Mouse (Mus musculus) MEL (cell line): ENCODE results near the gene Sit1.

Experiments
- CHD1 ChIP-seq: IDR thresholded peaks from 2 replicates; pipeline ENCODE4 v1.6.1; 2012; ENCODE audit warnings: low read depth, mild to moderate bottlenecking, inconsistent platforms, low read length, improper control_type of control experiment
- CTCF ChIP-seq, 3 experiments: IDR thresholded peaks in 2 of 3; conservative IDR thresholded peaks in 1 of 3; 2 replicates each; pipeline ENCODE4 v1.5.1; 2011 to 2012; ENCODE audit warnings: low read length in 3 of 3, low read depth in 2 of 3, mild to moderate bottlenecking in 2 of 3, improper control_type of control experiment in 1 of 3, inconsistent platforms in 1 of 3, mixed read lengths in 1 of 3, moderate library complexity in 1 of 3; ENCODE audit not compliant: control insufficient read depth in 1 of 3, insufficient read depth in 1 of 3, poor library complexity in 1 of 3, severe bottlenecking in 1 of 3
- E2F4 ChIP-seq: IDR thresholded peaks from 2 replicates; pipeline ENCODE4 v1.6.1; 2011; ENCODE audit warnings: low read depth, low read length, improper control_type of control experiment, borderline replicate concordance
- ELF1 ChIP-seq: IDR thresholded peaks from 2 replicates; pipeline ENCODE4 v1.6.1; 2014; ENCODE audit warnings: low read depth, mild to moderate bottlenecking, inconsistent platforms, low read length, improper control_type of control experiment, moderate library complexity
- EP300 ChIP-seq, 2 experiments: IDR thresholded peaks; 2 replicates each; pipeline ENCODE4 v1.6.1; 2011; ENCODE audit warnings: improper control_type of control experiment in 2 of 2, low read length in 2 of 2, low read depth in 1 of 2, mild to moderate bottlenecking in 1 of 2
- HCFC1 ChIP-seq: IDR thresholded peaks from 2 replicates; pipeline ENCODE4 v1.6.1; 2012; ENCODE audit warnings: low read depth, mild to moderate bottlenecking, inconsistent platforms, low read length, improper control_type of control experiment, moderate library complexity
- POLR2A ChIP-seq, 2 experiments: IDR thresholded peaks; 2 replicates each; pipeline ENCODE4 v1.6.1; 2011 to 2012; ENCODE audit warnings: low read length in 2 of 2, mild to moderate bottlenecking in 2 of 2, control low read depth in 1 of 2, improper control_type of control experiment in 1 of 2, low read depth in 1 of 2, moderate library complexity in 1 of 2; ENCODE audit not compliant: control insufficient read depth in 1 of 2, insufficient read depth in 1 of 2, poor library complexity in 1 of 2
- POLR2AphosphoS5 ChIP-seq: IDR thresholded peaks from 2 replicates; pipeline ENCODE4 v1.6.1; 2012; ENCODE audit warnings: low read depth, borderline replicate concordance, mild to moderate bottlenecking, inconsistent platforms, low read length, moderate library complexity, mixed read lengths
- RCOR1 ChIP-seq: IDR thresholded peaks from 2 replicates; pipeline ENCODE4 v1.6.1; 2012; ENCODE audit warnings: low read depth, mild to moderate bottlenecking, inconsistent platforms, low read length, improper control_type of control experiment
- SMC3 ChIP-seq: IDR thresholded peaks from 2 replicates; pipeline ENCODE4 v1.6.1; 2011; ENCODE audit warnings: low read depth, low read length, improper control_type of control experiment
- TAL1 ChIP-seq: IDR thresholded peaks from 2 replicates; pipeline ENCODE4 v1.6.1; 2012; ENCODE audit warnings: mild to moderate bottlenecking, inconsistent platforms, low read length, moderate library complexity, mixed read lengths
- TBP ChIP-seq: IDR thresholded peaks from 2 replicates; pipeline ENCODE4 v1.8.0; 2011; ENCODE audit warnings: low read depth, low read length, improper control_type of control experiment
- USF1 ChIP-seq: IDR thresholded peaks from 2 replicates; pipeline ENCODE4 v1.6.1; 2014; ENCODE audit warnings: low read depth, mild to moderate bottlenecking, inconsistent platforms, low read length, improper control_type of control experiment, moderate library complexity
- ZMIZ1 ChIP-seq: IDR thresholded peaks from 2 replicates; pipeline ENCODE4 v1.6.1; 2012; ENCODE audit warnings: low read depth, mild to moderate bottlenecking, inconsistent platforms, low read length, improper control_type of control experiment, moderate library complexity

- TF ChIP-seq USF1 (no peak), CTCF (IDR thresholded peaks at IDR 0.05 in 2 of 3, conservative IDR thresholded peaks at IDR 0.05 in 1 of 3; ENCODE audit: control insufficient read depth in 1 of 3, insufficient read depth in 1 of 3, low read depth in 2 of 3, low read length in 3 of 3, poor library complexity in 1 of 3, severe bottlenecking in 1 of 3) (no peak), ZMIZ1 (no peak), RCOR1 (no peak), EP300 (IDR thresholded peaks at IDR 0.05; ENCODE audit: low read depth in 1 of 2, low read length in 2 of 2) (no peak), TBP (no peak), POLR2A (IDR thresholded peaks at IDR 0.05; ENCODE audit: control insufficient read depth in 1 of 2, insufficient read depth in 1 of 2, low read depth in 1 of 2, low read length in 2 of 2, poor library complexity in 1 of 2) (no peak), CHD1 (no peak), SMC3 (no peak), ELF1 (no peak), E2F4 (no peak), POLR2AphosphoS5 (no peak), TAL1 (no peak), HCFC1 (no peak)
These were observed 49.7 kb upstream of the Sit1 start for GRCm38 (mm10) chr4:43533270-43533669.
